Mouse (Mus musculus) erythroblast, embryonic 14.5 days (primary cell): Measurements from ENCODE around the gene Ccdc62.

Source experiments
- GATA1 ChIP-seq: IDR thresholded peaks from 2 replicates; pipeline ENCODE4 v1.6.1; 2012; ENCODE audit warnings: low read length, inconsistent platforms, mixed read lengths
- TAL1 ChIP-seq: IDR thresholded peaks from 3 replicates; pipeline ENCODE4 v1.6.1; 2012; ENCODE audit warnings: low read length, inconsistent platforms, mixed read lengths

DNA sequence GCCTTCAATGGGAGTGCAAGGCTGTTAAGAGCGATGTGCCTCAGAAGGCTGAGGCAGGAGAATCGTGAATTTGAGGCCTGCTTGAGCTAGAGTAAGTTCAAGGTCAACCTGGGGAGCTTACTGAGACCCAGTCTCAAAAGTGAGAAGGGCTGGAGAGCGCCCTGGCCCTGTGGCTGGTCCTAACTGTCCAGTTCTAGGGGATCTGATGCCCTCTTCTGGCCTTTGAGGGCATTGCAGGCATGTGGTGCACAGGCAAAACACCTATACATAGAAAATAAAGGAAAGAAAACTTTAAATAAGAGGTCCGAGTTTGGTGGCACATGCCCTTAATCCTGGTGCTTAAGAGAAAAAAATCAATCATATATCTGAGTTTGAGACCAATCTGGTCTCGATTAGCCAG is 62.3 kb downstream of the Ccdc62 start:
- TF ChIP-seq GATA1 (no peak), TAL1 (no peak)
